Mouse (Mus musculus): ENCODE results near the gene Olfr809.

The Olfr809 gene

GRCm38 (mm10) chr10:129774338-129774737 is at the start of gene Olfr809:
TSS of gene Olfr809 (plus strand) at chr10:129774638.
- no peak for DNase-seq (ENCODE audit: low read depth, low spot score)

DNA sequence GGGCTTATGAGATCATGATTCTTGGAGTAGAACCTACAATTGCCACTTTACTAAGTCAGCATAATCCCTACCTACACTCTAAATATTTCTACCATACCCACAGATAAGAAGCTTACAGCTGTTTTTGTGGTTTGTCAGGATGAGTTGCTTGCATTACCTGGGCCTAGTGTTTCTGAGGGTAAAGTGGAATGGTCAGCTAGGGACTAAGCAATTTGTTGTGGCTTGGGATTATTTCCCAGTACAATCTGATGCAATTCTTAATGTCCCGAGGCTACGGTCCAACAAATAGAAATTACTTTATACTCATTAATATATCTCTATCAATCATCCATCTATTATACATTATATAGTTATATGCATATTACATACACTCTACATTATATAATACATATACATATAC is 45.2 kb upstream of the Olfr809 start, which contains the start of gene Olfr805:
TSS of gene Olfr805 (minus strand) at position 101 of the 400 bp plus-strand sequence.
- DNase-seq (ENCODE audit: low read depth, low spot score), result no peak

DNA sequence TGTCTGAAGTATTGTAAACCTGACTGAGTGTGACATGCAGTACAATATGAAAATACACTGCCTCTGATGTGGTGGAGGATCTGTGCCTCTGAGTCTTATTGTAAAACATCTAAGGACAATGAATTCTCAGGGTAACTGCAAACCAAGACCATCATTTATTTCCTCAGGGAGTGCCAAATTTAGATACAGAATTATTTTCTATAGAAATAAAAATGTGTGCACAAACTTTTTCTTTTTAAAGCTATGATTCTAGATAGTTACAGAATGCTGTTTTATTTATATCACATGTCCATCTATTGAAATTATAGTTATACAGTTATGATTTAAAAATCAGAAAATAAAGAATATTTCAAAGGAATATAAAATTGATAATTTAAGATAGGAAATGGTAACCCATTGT is 32.6 kb upstream of the Olfr809 start, which contains the start of gene Olfr806:
TSS of gene Olfr806 (minus strand) at position 101 of the 400 bp plus-strand sequence.
- no peak for DNase-seq (ENCODE audit: low read depth, low spot score)

GRCm38 (mm10) chr10:129757693-129758092 is 16.7 kb upstream of the Olfr809 start, which contains the start of gene Olfr807:
TSS of gene Olfr807 (minus strand) at chr10:129757793.
- DNase-seq (ENCODE audit: low read depth, low spot score), result no peak

- DNase-seq (ENCODE audit: low read depth, low spot score), result no peak
Observed at GRCm38 (mm10) chr10:129765182-129765581, 9.3 kb upstream of the Olfr809 start, which contains the start of gene Olfr808. TSS of gene Olfr808 (plus strand) at chr10:129765482.

GRCm38 (mm10) chr10:129778123-129778522 is 3.7 kb downstream of the Olfr809 start:
- no peak for DNase-seq (ENCODE audit: low read depth, low spot score)

- no peak for DNase-seq (ENCODE audit: low read depth, low spot score)
Observed at GRCm38 (mm10) chr10:129794817-129795216, 20.4 kb downstream of the Olfr809 start, which contains the start of gene Olfr810. TSS of gene Olfr810 (minus strand) at chr10:129794917.

GRCm38 (mm10) chr10:129804296-129804695 is 29.9 kb downstream of the Olfr809 start, which contains the start of gene Olfr811:
TSS of gene Olfr811 (minus strand) at chr10:129804396.
- DNase-seq (ENCODE audit: low read depth, low spot score), result no peak
